28 mouse cellular contexts compared by ENCODE assay signal in genomic region chr13:16030557-16031057, GRCm38 (mm10). TPM values are rescaled to one million over a fixed set of nuclear protein-coding genes. Genes with fewer than 3 reads are reported as not detected.
DNase-seq lines count a peak whose midpoint lies in the region; ATAC-seq and TF ChIP-seq lines count a peak whose summit lies in the region.
"Had no signal": no experiment of that assay in that cellular context is flagged by ENCODE, and none has a peak within 500 bp of the region (broad histone marks: within the 10 kb centered on the region; RNA-seq: fewer than 3 reads in every experiment).

No protein-coding gene starts in this region.

- 65% methylated on average over 5 of the region's 5 CpGs for WGBS in embryonic facial prominence, embryonic 14.5 days
- 87% methylated on average over 5 of the region's 5 CpGs for WGBS in embryonic facial prominence, embryonic 10.5 days
- 33% methylated on average over 5 of the region's 5 CpGs for WGBS in lung, embryonic 14.5 days
- 38% methylated on average over 5 of the region's 5 CpGs for WGBS in lung, adult 2 months
- 57% methylated on average over 5 of the region's 5 CpGs for WGBS in liver, embryonic 12.5 days (ENCODE audit: insufficient replicate concordance)

- TF ChIP-seq POLR2A in lung, adult 2 months (IDR thresholded peaks at IDR 0.05; ENCODE audit: borderline replicate concordance, extremely low read depth, low read depth, low read length), result no peak

- no peaks in the 10 kb centered on the region for H3K4me1 ChIP-seq in embryonic facial prominence, embryonic 14.5 days (ENCODE audit: control insufficient read depth, insufficient read depth, low read length)
- H3K4me1 ChIP-seq in embryonic facial prominence, embryonic 10.5 days, result no peaks in the 10 kb centered on the region
- H3K4me1 ChIP-seq in lung, embryonic 14.5 days (ENCODE audit: insufficient read depth), result no peaks in the 10 kb centered on the region
- no peaks in the 10 kb centered on the region for H3K4me1 ChIP-seq in lung, adult 2 months (ENCODE audit: control insufficient read depth, insufficient read depth, low read length)
- no peaks in the 10 kb centered on the region for H3K4me1 ChIP-seq in liver, embryonic 12.5 days
- H3K4me1 ChIP-seq: embryonic facial prominence, embryonic 12.5 days; embryonic facial prominence, embryonic 15.5 days; forebrain, embryonic 15.5 days had no signal

- H3K4me2 ChIP-seq in embryonic facial prominence, embryonic 14.5 days (ENCODE audit: low read depth, low read length), result no peak overlapping the region
- H3K4me2 ChIP-seq in lung, embryonic 14.5 days, result no peak overlapping the region
- no peak overlapping the region for H3K4me2 ChIP-seq in liver, embryonic 12.5 days
- H3K4me2 ChIP-seq: embryonic facial prominence, embryonic 12.5 days; embryonic facial prominence, embryonic 15.5 days; forebrain, embryonic 13.5 days; forebrain, embryonic 15.5 days had no signal

- ATAC-seq in embryonic facial prominence, embryonic 14.5 days (ENCODE audit: low read depth), result no peak
- ATAC-seq in lung, embryonic 14.5 days (ENCODE audit: insufficient read depth), result no peak
- peak; percentile 53 for ATAC-seq in granulocyte monocyte progenitor cell, adult 5-6 weeks (replicated peaks; ENCODE audit: poor library complexity, severe bottlenecking)
- ATAC-seq in megakaryocyte progenitor cell, adult 5-6 weeks (replicated peaks; ENCODE audit: poor library complexity), result peak; percentile 61
- no peak for ATAC-seq in liver, embryonic 12.5 days
- ATAC-seq: activated CD4-positive, CD25-positive, alpha-beta regulatory T cell, adult 4 months; CD4-positive, CD25-positive, alpha-beta regulatory T cell, adult 4 months; forebrain, embryonic 13.5 days; forebrain, embryonic 15.5 days; forebrain, postnatal 0 days; Patski had no signal

- H3K4me3 ChIP-seq in embryonic facial prominence, embryonic 14.5 days (ENCODE audit: low read depth, low read length), result no peak overlapping the region
- H3K4me3 ChIP-seq in embryonic facial prominence, embryonic 10.5 days, result no peak overlapping the region
- H3K4me3 ChIP-seq in lung, embryonic 14.5 days (ENCODE audit: low read depth, low read length), result no peak overlapping the region
- H3K4me3 ChIP-seq in lung, adult 2 months (replicated peaks; ENCODE audit: extremely low read depth, low read depth, low read length), result no peak overlapping the region
- H3K4me3 ChIP-seq in liver, embryonic 12.5 days, result no peak overlapping the region
- H3K4me3 ChIP-seq: embryonic facial prominence, embryonic 12.5 days; embryonic facial prominence, embryonic 15.5 days; forebrain, embryonic 13.5 days; forebrain, embryonic 15.5 days had no signal

- no peaks in the 10 kb centered on the region; the same call in 1 of the 2 replicates for H3K36me3 ChIP-seq in embryonic facial prominence, embryonic 14.5 days (ENCODE audit: control insufficient read depth, insufficient read depth, low read length)
- no peaks in the 10 kb centered on the region for H3K36me3 ChIP-seq in embryonic facial prominence, embryonic 10.5 days (replicated peaks)
- H3K36me3 ChIP-seq in lung, embryonic 14.5 days (ENCODE audit: insufficient read depth), result no peaks in the 10 kb centered on the region
- H3K36me3 ChIP-seq in liver, embryonic 12.5 days, result no peaks in the 10 kb centered on the region
- H3K36me3 ChIP-seq: embryonic facial prominence, embryonic 12.5 days; forebrain, embryonic 15.5 days; G1E had no signal

- H3K27ac ChIP-seq in embryonic facial prominence, embryonic 14.5 days (replicated peaks; ENCODE audit: low read depth, low read length), result no peak overlapping the region
- no peak overlapping the region for H3K27ac ChIP-seq in embryonic facial prominence, embryonic 10.5 days (replicated peaks)
- no peak overlapping the region for H3K27ac ChIP-seq in lung, embryonic 14.5 days (ENCODE audit: low read depth)
- no peak overlapping the region for H3K27ac ChIP-seq in liver, embryonic 12.5 days
- H3K27ac ChIP-seq: embryonic facial prominence, embryonic 12.5 days; embryonic facial prominence, embryonic 15.5 days; forebrain, embryonic 13.5 days; forebrain, embryonic 15.5 days had no signal

- no peak for TF ChIP-seq CTCF in lung, embryonic 14.5 days (IDR thresholded peaks at IDR 0.05; ENCODE audit: low read depth)
- TF ChIP-seq CTCF in lung, adult 2 months (IDR thresholded peaks at IDR 0.05; ENCODE audit: insufficient read depth, low read length), result no peak

- no peak overlapping the region for H3K9ac ChIP-seq in embryonic facial prominence, embryonic 14.5 days (ENCODE audit: low read depth, low read length)
- no peak overlapping the region for H3K9ac ChIP-seq in lung, embryonic 14.5 days
- no peak overlapping the region for H3K9ac ChIP-seq in liver, embryonic 12.5 days
- H3K9ac ChIP-seq: embryonic facial prominence, embryonic 12.5 days; embryonic facial prominence, embryonic 15.5 days; forebrain, embryonic 13.5 days; forebrain, embryonic 15.5 days; forebrain, postnatal 0 days had no signal

- no peaks in the 10 kb centered on the region for H3K9me3 ChIP-seq in embryonic facial prominence, embryonic 14.5 days (ENCODE audit: control insufficient read depth, low read length)
- no peaks in the 10 kb centered on the region for H3K9me3 ChIP-seq in embryonic facial prominence, embryonic 10.5 days
- H3K9me3 ChIP-seq in lung, embryonic 14.5 days (ENCODE audit: low read depth, low read length), result no peaks in the 10 kb centered on the region
- H3K9me3 ChIP-seq in liver, embryonic 12.5 days (replicated peaks), result no peaks in the 10 kb centered on the region
- H3K9me3 ChIP-seq: embryonic facial prominence, embryonic 12.5 days; embryonic facial prominence, embryonic 15.5 days; forebrain, embryonic 13.5 days; forebrain, embryonic 15.5 days; G1E had no signal

- no peaks in the 10 kb centered on the region for H3K27me3 ChIP-seq in embryonic facial prominence, embryonic 14.5 days (replicated peaks; ENCODE audit: control insufficient read depth, insufficient read depth, low read length)
- no peaks in the 10 kb centered on the region for H3K27me3 ChIP-seq in embryonic facial prominence, embryonic 10.5 days (replicated peaks; ENCODE audit: low read depth, poor library complexity, severe bottlenecking)
- H3K27me3 ChIP-seq in lung, embryonic 14.5 days (ENCODE audit: insufficient read depth, low read length), result no peaks in the 10 kb centered on the region
- no peaks in the 10 kb centered on the region for H3K27me3 ChIP-seq in liver, embryonic 12.5 days (replicated peaks)
- H3K27me3 ChIP-seq: CH12.LX; embryonic facial prominence, embryonic 12.5 days; embryonic facial prominence, embryonic 15.5 days; forebrain, embryonic 13.5 days; forebrain, embryonic 15.5 days; Patski had no signal

- DNase-seq in embryonic facial prominence, embryonic 14.5 days (ENCODE audit: low spot score), result peak; percentile 31
- no peak for DNase-seq in embryonic facial prominence, embryonic 10.5 days (ENCODE audit: low spot score)
- peak; percentile 52 for DNase-seq in lung, embryonic 14.5 days
- DNase-seq in lung, adult 2 months, result no peak
- no peak for DNase-seq in right cerebral cortex, adult 2 months (ENCODE audit: low spot score in 2 of 2)
- DNase-seq: adrenal gland, adult 8-10 months; adrenal gland, postnatal 14 days; adrenal gland, postnatal 36 days; B cell, adult 2 months; cerebellum, adult 11-12 months; cerebellum, adult 2 months; cerebellum, adult 9-10 months; cerebellum, postnatal 10 days; cerebellum, postnatal 25 days; embryo, embryonic 11 days; forebrain, postnatal 0 days had no signal

RNA-seq across cellular contexts. Expression of gene Inhba, which starts 19.0 kb away (rescaled TPM):
- polyA plus RNA-seq in embryonic facial prominence, embryonic 14.5 days (2014; fragmentation: Nextera tagmentation; extraction: Ambion mirVana), result 9.5 and 13.4 TPM in 2 replicates
- 0.25 and 1.6 TPM in 2 replicates for polyA plus RNA-seq in embryonic facial prominence, embryonic 10.5 days (2016; fragmentation: Nextera tagmentation; extraction: Ambion mirVana)
- 3.1 and 3.2 TPM in 2 replicates for polyA plus RNA-seq in lung, embryonic 14.5 days (2014; fragmentation: Nextera tagmentation; extraction: Ambion mirVana)
- polyA plus RNA-seq in lung, adult 2 months (2012; rRNA removed), result 0.48 and 0.86 TPM in 2 replicates
- total RNA-seq in granulocyte monocyte progenitor cell, adult 5-6 weeks (2014; fragmentation: Nextera tagmentation), result 0.09 TPM in 1 of 2 replicates, not detected in the other
- total RNA-seq in granulocyte monocyte progenitor cell, adult 5-6 weeks (2017), result 0.21 and 0.78 TPM in 2 replicates
- 0.86 and 1.8 TPM in 2 replicates for total RNA-seq in megakaryocyte progenitor cell, adult 5-6 weeks (2015)
- 0.75 and 1.1 TPM in 2 replicates for total RNA-seq in megakaryocyte progenitor cell, adult 5-6 weeks (2017)
- 0.62 and 0.73 TPM in 2 replicates for polyA plus RNA-seq in liver, embryonic 12.5 days (2016; fragmentation: Nextera tagmentation; extraction: Ambion mirVana)
- total RNA-seq: CH12.LX had no signal
- polyA plus RNA-seq: activated CD4-positive, CD25-positive, alpha-beta regulatory T cell, adult 4 months; CD4-positive, CD25-positive, alpha-beta regulatory T cell, adult 4 months; G1E had no signal

Comparison
In these comparisons a context has a peak if more than half of its experiments do, and no peak if none do; other contexts are left out.
1. DNase-seq: peak in embryonic facial prominence, embryonic 14.5 days (single experiment) and lung, embryonic 14.5 days (single experiment); none in embryonic facial prominence, embryonic 10.5 days (single experiment), lung, adult 2 months (single experiment) and right cerebral cortex, adult 2 months (0 of 2).
2. ATAC-seq: peak in granulocyte monocyte progenitor cell, adult 5-6 weeks (single experiment) and megakaryocyte progenitor cell, adult 5-6 weeks (single experiment); none in embryonic facial prominence, embryonic 14.5 days (single experiment), lung, embryonic 14.5 days (single experiment) and liver, embryonic 12.5 days (single experiment).